Mouse (Mus musculus): ENCODE results near the gene Pcdh9. TPM values are rescaled to one million over a fixed set of nuclear protein-coding genes. Genes with fewer than 3 reads are reported as not detected.
A peak's percentile ranks its signal among the peaks of the same experiment; 100 is the strongest.

Pcdh9 gene
- total RNA-seq, 2 experiments from 2014 or later = 186 to 215 TPM

GRCm38 (mm10) chr14:93080910-93081309, 809.6 kb downstream of the Pcdh9 start:
- intact Hi-C loops (cut with DNase I) = no loop called here

DNA sequence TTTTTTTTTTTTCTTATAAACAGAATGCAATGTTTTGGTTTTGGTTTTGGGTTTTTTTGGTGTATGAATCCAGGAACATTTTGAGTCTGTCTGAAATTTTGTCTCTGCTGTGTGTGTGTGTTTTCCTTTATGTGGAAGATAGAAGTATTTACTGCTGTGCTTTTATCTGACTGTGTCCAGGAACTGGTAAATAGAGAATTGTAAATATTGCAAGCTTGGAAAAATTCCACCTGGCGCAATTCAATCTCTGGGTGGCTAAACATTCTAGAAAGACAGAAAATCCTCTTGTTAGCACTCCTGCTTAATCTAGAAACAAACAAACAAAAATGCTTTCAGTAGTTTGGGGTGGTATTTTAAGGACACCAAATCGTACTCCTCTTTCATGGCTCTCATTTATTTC, 814.7 kb downstream of the Pcdh9 start:
- DNase-seq (ENCODE audit: low spot score in 2 of 2) = no peak
- intact Hi-C loops (cut with DNase I) = no loop called here

More at GRCm38 (mm10) chr14:93080910-93081309, 809.6 kb downstream of the Pcdh9 start:
- no peak for DNase-seq (ENCODE audit: low spot score in 2 of 2)

DNA sequence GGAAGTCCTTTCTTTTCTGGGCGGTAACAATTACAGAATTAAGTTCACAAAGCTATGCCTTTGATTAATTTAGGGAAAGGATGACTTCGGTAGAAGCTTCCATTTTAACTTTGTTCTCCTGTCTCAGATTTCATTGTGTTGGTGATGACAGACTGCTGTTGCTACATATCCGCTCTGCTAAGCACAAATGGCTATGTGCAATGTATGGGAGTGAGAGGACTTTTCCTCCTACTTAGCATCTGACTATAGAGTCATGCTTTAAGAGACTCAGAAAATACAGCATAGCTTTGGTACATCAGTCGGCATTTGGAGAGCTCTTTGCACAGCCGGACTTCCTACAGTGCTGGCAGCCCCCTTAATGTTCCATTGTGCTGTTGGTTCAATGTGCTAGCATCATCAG, 818.1 kb downstream of the Pcdh9 start:
- DNase-seq (ENCODE audit: low spot score in 2 of 2) = peak in 1 of 2 experiments; percentile 32
- intact Hi-C loops (cut with DNase I) = no loop called here

DNA sequence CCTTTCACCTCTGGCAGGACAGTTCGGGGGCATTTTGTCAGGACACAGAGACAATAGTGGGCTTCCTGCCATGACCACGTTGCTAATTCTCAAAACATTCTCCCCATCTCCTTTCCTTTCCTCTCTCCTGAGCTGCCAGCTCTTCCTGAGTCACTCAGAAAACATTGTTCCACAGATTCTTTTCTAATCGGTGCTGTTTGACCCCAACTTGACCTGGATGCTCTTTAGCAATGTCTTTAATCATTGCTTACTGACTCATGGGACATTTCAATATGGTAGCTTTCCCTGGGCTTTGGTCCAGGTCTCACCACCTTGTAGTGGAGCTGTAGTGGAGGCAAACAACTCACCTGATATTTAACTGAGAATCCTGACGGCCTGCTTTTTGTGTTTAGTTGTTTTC, 820.3 kb downstream of the Pcdh9 start:
- no peak for DNase-seq (ENCODE audit: low spot score in 2 of 2)
- intact Hi-C loops (cut with DNase I) = no loop called here

- DNase-seq (ENCODE audit: low spot score in 2 of 2) = no peak
- intact Hi-C loops (cut with DNase I) = no loop called here
Measured at GRCm38 (mm10) chr14:93067411-93068336, 822.8 kb downstream of the Pcdh9 start.

- DNase-seq (ENCODE audit: low spot score in 2 of 2) = no peak
Measured at GRCm38 (mm10) chr14:93066732-93067410, 823.6 kb downstream of the Pcdh9 start.

DNA sequence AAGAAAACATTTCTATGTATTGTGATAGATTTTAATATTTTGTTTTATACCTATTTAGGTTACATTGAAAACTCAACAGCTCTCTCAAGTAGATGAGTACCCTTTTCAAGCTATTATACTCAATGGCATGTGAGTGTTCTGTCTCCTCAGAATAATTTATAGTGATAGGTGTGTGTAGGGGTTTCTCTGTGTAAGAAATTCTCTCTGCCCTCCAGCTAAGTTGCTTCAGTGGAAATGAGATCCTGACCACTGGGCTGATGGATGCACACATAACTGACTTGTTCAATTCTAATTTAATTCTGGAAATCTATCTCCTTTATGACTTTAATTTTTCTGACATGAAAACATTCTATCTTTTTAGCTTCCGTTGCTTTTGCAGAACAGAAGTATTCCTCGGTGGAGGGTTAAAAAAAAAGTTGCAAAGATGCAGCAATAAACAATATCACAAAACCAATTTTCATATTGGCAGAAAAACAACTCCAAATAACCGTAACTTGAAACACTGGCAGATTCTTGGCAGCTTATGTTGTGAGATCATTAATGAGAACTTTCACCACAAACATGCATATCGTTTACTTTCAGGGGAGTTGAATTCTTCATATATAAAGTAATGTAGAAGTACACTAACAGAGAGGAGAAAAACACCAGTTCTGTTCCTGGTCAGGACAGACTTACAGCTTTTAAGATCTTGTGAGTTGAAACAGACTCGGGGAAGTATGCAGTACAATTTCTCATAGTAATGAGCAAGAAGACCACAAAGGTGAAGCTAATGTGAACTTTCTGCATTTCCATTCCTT, 828.5 kb downstream of the Pcdh9 start:
- intact Hi-C loops (cut with DNase I) = no loop called here
- DNase-seq (ENCODE audit: low spot score in 2 of 2) = no peak

More at GRCm38 (mm10) chr14:93066732-93067410, 823.6 kb downstream of the Pcdh9 start:
- intact Hi-C loops (cut with DNase I) = no loop called here

DNA sequence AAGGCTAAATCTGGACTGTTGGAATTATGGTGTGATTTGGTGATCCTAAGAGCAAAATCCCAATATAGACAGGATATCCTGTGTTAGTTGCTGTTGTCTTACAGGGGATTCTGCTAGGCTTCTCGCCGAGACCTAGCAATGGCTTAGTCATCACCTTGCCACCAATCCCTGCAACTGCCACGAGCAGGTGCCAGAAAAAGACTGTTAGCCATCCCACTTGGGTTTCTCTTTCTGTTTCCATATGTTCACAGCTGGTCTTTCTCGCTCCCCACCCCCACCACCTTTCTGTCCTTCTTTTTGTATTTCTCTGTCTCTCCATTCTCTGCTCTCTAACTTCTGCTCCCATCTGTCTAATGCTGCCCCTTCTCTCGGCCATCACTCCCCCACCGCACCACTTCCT, 831.7 kb downstream of the Pcdh9 start:
- DNase-seq (ENCODE audit: low spot score in 2 of 2) = no peak
- intact Hi-C loops (cut with DNase I) = no loop called here

- intact Hi-C loops (cut with DNase I) = no loop called here
- DNase-seq (ENCODE audit: low spot score in 2 of 2) = no peak
Measured at GRCm38 (mm10) chr14:93055997-93056396, 834.5 kb downstream of the Pcdh9 start.

- no peak for DNase-seq (ENCODE audit: low spot score in 2 of 2)
- intact Hi-C loops (cut with DNase I) = no loop called here
Measured at GRCm38 (mm10) chr14:93040591-93040990, 849.9 kb downstream of the Pcdh9 start.

DNA sequence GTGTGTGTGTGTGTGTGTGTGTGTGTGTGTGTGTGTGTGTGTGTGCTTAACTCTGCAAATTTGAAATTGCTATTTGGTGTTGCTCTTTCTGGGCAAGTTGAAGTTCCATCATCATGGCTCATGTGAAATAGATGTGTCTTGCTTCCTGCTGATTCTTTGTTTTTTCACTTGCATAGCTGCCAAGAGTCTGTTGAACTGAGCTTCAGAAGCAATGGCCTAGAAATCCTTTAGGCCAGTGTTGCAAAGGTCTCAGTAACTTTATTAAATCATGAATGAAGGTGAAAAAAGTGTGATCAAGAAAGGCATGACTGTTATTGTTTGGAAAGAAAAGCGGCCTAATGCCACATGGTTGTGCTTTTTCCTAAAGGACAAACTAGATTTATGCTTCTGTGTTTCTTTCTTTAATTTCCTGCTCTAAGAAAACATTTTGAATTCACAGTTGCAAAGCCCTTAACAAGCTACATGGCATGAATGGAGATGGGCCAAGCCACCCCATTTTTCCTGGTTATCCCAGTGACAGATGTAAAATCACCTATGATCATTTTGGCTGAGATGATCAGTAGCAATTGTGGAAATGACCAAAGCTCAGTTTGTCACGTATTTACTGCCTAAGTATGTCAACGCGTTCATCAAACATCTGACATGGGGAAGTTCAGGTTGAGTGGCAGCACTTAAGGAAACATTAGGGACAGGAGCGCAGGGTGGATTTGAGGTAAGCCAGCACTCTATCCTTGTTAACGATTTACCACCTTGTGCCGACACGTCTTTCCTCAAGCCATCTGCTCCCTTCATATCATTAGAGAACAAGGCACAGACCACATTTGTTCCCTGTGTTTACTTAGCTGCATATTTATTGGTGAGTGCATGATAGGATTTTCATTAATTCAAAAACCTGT, 850.9 kb downstream of the Pcdh9 start:
- DNase-seq (ENCODE audit: low spot score in 2 of 2) = no peak
- intact Hi-C loops (cut with DNase I) = no loop called here

GRCm38 (mm10) chr14:93009147-93010064, 881.1 kb downstream of the Pcdh9 start:
- no peak for DNase-seq (ENCODE audit: low spot score in 2 of 2)
- intact Hi-C loops (cut with DNase I) = no loop called here

All from left cerebral cortex, postnatal 36 days (tissue).